Mouse (Mus musculus): Measurements from ENCODE around the gene Zdhhc5. TPM values are rescaled to one million over a fixed set of nuclear protein-coding genes. Genes with fewer than 3 reads are reported as not detected.
"Not testable (repeated sequence)": the region's sequence is repeated elsewhere in the genome, so short reads cannot be mapped to it uniquely, and the experiment has no call there.

Gene Zdhhc5
- total RNA-seq, 2 experiments from 2014 or later, result 37.0 to 37.6 TPM

DNA sequence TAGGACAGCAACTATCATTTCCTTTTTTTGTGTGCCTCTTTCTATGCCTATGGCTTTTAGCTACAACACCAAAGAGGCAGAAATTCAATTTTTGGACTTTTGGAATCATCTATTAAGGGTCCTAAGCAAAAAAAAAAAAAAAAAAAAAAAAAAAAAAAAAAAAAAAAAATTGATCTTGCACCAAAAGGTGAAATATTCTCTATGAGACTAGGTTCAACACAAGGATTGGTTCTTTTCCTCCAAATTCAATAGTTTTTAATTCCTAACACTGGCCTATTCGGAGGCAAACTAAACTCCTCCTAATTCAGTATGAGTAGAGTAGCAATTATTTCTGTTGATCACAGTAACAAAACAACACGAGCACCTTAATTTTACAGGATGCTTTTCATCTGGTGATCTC is 3.1 kb downstream of the Zdhhc5 start:
- no peak for ATAC-seq (replicated peaks; ENCODE audit: low FRiP score, low TSS enrichment, poor library complexity, severe bottlenecking)

DNA sequence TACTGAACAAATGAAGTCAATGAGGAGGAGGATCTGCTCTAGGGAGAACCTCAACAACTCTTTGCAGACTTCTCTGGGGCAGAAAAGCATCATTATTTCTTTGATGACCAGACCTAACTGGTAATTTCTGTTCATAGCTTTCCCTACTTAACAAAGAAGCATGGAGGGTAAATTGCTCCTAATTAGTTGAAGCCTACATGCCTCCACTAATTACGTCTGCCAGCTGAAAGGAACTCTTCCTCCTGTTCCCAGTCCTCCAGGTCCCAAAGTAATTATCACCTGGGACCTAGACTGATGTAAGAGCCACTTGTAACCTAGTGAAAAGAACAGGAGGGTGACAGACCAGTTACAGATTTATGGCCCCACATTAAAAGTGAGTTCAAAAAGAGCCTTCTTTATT is 7.5 kb downstream of the Zdhhc5 start:
- ATAC-seq (replicated peaks; ENCODE audit: low FRiP score, low TSS enrichment, poor library complexity, severe bottlenecking), result no peak

DNA sequence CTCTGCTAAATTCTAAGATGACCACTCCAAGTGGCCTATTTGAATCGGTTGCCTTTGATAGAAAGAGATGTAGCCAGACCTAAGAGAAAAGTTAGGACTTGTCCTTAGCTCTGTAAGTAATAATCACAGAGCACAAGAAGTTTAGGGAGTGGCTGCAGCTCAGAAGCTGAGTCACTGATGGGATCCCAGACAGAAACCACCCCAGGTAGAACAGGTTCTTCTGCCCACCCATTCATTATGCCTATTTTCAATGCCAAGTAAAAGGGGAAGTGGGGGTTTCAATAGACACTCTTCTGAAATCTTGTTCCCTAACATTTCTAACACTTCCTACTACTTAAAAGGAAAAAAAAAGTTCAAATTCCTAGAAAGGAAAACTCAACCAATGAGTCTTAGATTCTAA is 9.7 kb downstream of the Zdhhc5 start:
- ATAC-seq (replicated peaks; ENCODE audit: low FRiP score, low TSS enrichment, poor library complexity, severe bottlenecking), result no peak

DNA sequence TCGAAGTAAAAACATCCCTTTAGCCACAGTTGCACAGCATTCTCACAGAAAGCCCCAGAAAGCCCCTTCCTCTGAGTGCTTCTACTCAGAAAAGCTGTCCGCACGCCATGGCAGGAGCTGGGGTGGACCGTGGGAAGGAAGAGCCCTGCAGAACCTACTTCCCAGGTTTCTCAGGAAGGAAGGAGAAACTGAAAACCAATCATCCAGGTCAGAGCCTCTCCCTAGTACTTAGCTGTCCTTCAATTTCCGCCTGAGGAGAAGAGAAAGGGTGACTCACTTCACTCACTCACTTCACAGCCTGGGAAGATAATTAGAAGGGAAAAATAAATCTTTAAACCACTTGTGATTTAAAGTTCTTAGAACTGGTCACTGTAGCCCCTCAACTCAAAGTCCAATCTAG is 10.7 kb downstream of the Zdhhc5 start:
- no peak for ATAC-seq (replicated peaks; ENCODE audit: low FRiP score, low TSS enrichment, poor library complexity, severe bottlenecking)

DNA sequence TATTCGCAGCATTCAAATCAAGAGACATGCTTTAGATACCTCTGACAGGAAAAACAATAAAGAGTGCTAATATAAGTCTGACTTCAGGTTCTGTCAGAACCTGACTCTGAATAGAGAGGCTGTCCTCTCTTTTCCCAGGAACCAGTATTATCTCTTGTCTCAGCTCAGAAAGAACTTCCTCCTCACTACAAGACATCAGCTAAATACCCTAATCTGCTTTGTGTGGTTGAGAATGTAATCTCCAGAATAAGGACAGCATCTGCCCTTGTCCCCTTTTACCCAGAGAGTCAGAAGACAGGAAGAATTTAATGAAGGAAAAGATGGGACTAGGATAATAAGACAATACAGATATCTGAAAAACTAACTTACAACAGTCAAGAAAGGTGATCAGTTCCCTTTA is 11.5 kb downstream of the Zdhhc5 start:
- peak; percentile 62; the same call in 1 of the 2 replicates for ATAC-seq (replicated peaks; ENCODE audit: low FRiP score, low TSS enrichment, poor library complexity, severe bottlenecking)

DNA sequence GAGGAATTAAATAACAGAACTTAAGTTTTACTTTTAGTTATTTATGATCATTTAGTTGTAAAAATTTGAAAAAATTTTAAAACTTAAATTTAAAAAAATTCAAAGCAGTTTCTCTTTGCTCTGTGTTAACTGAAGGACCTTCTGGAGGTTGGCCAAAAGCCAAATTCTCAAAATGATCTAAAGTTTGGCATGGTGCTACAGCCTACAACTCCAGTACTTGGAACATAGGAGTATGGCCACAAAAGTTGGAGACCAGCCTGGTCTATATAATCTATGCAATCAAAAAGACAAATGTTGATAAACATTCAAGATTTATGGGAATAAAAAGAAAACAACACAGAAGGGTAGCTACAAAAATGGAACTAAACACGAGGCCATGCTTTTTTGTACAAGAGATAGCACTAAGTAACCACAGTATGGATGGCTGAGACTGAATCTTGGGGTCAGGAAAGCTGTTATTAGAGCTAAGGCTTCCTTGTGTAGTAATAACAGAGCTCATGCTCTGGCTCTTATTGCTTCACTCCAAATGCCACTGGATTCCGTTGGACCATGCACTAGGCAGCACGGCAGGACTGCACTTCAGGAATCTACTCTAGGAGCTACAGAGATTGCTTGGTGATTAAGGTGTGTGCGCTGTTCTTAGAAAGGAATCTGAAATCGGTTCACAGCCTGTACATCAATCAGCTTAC is 19.8 kb downstream of the Zdhhc5 start:
- no peak for ATAC-seq (replicated peaks; ENCODE audit: low FRiP score, low TSS enrichment, poor library complexity, severe bottlenecking)

DNA sequence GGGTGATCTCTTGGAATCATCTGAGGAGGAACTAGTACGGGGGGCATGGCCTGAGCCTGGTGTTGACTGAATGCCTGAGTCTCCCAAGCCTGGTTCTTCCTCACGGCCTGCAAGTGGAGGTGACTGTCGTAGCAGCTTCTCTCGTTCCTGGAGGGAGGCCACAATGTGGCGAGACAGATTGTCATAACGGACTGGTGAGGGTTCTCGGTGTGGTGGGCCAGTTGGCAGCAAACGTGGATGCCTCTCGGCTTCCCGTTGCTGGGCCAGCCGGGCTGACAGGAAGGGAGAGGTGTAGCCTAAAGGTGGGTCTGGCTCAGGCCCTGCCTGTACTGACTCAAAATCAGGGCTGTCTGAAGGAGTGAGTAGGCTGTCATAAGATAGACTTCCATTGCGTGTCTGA is 24.9 kb downstream of the Zdhhc5 start:
- ATAC-seq (replicated peaks; ENCODE audit: low FRiP score, low TSS enrichment, poor library complexity, severe bottlenecking), result no peak

DNA sequence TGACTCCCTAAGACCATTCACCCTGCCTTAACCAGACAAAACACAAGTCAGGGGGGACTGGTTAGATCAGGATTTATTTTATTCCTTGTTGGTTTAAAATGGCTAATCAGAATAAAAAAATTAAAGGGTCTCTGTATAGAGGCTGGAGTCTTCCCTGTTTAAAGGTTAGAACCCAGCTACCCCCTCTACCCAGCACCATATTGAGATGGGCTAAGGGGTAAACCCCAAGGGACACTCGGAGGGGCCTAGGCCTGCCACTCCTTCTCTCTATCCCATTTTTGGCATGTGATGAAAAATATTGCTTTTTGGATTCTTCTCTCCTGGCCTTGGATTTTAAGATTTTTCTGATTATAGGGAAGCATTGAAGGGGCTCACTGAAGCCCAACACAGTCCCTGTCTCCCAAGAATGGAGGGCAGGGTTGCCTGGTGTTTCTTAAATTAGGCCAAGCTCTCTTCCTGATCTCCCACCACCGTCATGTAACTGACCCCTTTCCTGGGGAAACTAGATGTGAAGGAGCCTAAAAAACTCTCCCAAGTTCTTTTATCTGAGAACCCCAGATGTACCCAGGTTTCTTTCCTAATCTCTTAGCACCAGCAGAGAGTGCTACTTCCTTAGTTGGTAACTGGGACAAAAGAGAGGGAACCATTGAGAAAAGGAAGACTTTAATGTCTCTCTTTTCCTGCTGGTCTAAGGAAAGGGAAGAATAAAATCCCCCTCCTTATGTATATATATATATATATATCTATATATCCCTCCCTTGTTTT is 26.7 kb downstream of the Zdhhc5 start:
- no peak for ATAC-seq (replicated peaks; ENCODE audit: low FRiP score, low TSS enrichment, poor library complexity, severe bottlenecking)

DNA sequence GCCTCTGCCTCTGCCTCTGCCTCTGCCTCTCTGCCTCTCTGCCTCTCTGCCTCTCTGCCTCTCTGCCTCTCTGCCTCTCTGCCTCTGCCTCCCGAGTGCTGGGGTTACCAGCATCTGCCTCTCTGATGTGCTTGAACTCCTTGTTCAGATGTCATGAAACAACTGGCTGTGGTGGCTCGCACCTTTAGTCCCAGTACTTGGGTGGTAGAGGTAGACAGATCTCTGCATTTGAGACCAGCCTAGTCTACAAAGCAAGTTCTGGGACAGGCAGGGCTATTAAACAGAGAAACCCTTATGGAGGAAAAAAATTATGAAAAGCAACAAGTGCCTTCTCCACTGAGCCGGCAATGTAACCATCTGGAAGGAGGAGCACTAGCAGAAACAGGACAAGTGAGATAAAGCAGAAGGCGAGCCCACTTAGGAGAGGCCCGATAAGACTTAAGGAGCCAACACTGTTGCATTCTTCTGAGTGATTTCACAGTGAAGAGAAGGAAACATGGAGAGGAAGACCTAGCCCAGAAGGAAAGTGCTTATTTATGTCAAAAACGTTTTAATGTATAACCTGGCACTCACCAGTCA is 32.3 kb downstream of the Zdhhc5 start:
- ATAC-seq (replicated peaks; ENCODE audit: low FRiP score, low TSS enrichment, poor library complexity, severe bottlenecking), result peak; percentile 75

DNA sequence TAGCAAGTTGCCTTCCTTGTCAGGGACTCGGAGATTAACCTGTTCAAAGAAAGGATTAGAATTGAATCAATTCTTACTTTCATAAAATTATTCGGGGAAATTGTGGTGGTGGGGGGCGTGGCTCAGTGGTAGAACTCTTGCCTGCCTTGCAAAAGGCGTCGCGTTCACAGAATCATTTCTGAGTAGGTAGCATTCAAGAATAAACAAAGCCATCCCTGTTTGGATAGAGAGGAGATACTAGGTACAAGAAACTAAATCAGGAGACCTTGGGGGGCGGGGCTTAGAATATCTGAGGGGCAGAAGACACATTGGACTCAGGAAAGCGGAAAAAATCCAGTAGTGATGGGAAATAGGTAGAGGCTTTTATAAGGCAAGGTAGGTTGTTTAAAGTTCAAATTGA is 36.0 kb downstream of the Zdhhc5 start, which contains the start of gene Tmx2:
Gene Tmx2, minus strand, starts transcription at position 125 of the 400 bp plus-strand sequence.
- no peak for ATAC-seq (replicated peaks; ENCODE audit: low FRiP score, low TSS enrichment, poor library complexity, severe bottlenecking)

DNA sequence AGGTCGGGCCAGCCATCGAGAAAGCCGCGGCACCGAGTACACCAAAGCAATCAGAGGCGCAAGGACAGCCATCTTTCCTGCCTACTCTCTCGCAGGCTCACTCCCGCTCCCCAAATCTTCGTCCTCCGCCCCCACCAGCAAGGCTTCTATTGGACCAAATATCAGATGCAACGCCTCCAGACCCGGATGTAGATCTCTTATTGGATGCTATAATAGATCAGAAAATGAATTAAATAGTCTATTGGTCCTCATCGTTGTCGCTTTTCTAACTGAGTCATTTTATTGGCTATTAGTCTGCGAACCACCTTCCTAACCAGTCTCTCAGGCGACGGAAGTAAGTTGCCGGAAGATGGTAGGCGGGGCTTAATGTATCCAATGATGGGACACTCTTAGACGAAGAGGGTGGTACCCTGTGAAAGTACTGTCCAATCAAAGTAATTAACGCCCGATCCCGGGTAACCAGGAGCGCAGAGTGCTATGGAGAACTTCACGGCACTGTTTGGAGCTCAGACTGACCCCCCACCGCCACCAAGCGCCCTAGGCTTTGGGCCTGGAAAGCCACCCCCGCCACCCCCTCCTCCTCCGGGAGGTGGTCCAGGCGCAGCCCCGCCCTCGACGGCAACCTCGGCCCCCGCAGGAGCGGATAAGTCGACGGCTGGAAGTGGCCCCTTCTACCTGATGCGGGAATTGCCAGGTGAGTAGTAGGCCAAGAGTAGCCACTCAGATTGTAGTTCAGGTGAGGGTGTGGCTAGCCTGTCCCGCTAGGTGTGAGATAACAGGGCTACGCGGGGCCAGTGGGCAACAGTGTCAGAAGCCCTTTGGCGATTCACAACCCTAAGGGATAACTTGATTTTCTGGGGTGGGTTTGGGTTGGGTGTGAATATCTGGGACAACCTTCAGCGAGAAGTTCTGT is 36.8 kb downstream of the Zdhhc5 start, which contains the start of the genes Gm28635 and Med19:
Gene Gm28635, minus strand, starts transcription at position 74 of the 913 bp plus-strand sequence.
Gene Med19, plus strand, starts transcription at position 435 of the 913 bp plus-strand sequence.
- peak; percentile 96 for ATAC-seq (replicated peaks; ENCODE audit: low FRiP score, low TSS enrichment, poor library complexity, severe bottlenecking)

DNA sequence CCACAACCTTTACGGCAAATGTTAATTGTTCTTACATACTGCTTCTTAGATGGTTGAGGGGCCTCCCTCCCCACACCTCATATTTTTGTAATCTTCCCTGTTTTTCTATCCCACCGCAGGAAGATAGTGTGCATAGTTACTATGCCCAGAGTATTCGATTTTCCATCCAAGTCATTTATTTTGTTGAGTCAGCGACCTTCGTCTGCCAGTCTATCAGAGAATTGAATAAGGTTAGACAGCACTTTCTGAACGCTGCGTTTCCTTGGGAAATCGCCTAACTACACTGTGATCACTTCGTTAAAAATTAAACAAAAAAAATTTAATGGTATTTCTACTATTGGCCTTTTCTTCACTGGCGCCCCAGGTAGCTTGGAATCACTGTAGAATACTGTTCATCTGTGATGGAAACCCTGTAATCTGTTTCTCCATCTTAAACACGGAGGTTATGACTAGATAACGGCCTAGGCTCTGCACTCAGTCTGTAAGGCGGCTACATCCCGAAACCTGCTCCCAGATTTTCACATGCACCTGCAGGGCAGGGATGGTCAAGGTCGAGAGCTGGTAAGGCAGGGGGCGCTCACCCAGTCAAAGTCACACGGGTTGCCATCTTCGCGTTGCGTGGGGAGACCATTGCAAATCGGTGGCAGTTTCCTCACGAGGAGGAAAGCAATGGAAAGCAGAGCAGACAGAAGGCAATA is 37.6 kb downstream of the Zdhhc5 start:
- peak; percentile 27 for ATAC-seq (replicated peaks; ENCODE audit: low FRiP score, low TSS enrichment, poor library complexity, severe bottlenecking)

DNA sequence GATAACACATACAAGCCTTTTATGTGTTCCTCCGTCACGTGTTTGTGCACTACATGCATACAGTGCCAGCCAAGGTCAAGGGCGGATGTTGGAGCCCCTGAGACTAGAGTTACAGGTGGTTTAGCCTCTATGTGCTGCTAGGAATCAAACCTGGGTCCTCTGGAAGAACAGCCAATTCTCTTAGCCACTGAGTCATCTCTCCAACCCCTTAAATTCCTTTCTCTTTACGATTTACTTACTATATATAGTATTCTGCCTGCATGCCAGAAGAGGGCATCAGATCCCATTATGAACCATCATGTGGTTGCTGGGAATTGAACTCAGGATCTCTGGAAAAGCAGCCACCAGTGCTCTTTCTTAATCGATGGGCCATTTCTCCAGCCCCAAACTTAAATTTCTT is 43.4 kb downstream of the Zdhhc5 start:
- ATAC-seq (replicated peaks; ENCODE audit: low FRiP score, low TSS enrichment, poor library complexity, severe bottlenecking), result not testable (repeated sequence)

DNA sequence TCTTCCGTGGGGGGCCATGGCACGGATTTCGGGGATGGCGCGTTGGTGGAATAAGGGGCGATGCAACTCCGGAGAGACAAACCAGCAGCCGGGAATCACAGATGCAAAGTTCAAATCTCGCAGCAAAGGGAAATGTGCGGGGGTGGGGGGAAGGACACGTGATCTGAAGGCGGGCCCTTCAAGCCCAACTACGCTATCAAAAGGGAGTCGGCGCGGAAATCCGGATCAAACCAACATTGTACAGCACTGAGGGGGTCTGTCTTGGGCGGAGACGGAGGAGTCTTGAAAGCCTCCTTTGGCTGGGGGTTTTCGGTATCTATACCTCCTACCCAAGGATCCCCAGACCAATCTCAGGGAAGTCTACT is 44.4 kb downstream of the Zdhhc5 start, which contains the start of gene Selenoh:
Gene Selenoh, minus strand, starts transcription at position 202 of the 365 bp plus-strand sequence.
- peak; percentile 94 for ATAC-seq (replicated peaks; ENCODE audit: low FRiP score, low TSS enrichment, poor library complexity, severe bottlenecking)

DNA sequence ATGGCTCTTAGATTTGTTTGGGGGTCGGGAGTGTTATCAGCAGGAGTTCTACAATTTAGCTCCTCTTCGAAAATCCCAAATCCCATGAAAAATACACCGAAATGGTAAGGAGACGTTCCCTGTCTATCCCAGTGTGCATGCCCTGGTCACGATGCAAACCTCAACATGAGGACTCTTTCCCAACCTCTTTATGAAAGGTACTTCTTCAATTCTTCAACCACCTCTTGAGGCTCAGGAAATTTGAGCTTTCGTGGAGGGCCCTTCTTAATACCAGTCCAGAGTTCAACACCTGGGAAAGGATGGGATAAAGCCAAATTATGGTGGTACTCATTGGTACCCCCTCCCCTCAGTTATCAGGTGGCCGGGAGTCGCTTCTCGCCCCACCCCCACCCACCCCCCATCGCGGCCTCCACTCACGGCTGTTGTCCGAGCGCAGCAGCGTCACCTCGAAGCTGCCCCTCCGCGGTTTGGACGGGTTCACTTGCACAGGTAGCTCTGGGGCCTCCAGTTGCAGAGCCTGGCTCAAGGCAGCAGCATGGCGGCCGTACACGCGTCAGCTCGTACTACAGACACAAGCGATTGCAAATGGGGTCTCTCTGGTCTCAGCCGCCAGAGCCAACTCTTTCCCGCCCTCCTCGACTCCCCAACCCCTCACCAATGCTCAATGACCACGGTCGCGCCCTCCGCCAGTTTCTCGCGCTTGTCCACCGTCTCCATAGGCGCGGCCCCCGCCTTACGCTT is 45.0 kb downstream of the Zdhhc5 start:
- ATAC-seq (replicated peaks; ENCODE audit: low FRiP score, low TSS enrichment, poor library complexity, severe bottlenecking), result peak; percentile 64

DNA sequence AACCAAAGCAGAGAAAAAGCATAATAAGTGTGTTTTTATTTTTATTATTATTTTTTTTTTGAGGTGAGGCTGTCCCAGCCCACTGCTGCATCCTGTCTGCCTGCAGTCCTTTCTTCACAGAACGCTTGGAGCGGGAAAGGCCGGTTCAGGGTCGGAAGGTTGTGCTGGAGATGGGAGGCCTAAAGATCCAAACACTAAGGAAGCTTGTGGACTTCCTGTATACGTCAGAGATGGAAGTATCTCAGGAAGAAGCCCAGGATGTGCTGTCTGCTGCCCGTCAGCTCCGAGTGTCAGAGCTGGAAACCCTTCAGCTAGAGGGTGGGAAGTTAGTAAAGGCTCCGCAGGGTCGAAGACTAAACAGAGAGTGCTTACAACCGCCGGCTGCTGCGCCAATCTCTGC is 48.9 kb downstream of the Zdhhc5 start:
- no peak for ATAC-seq (replicated peaks; ENCODE audit: low FRiP score, low TSS enrichment, poor library complexity, severe bottlenecking)

DNA sequence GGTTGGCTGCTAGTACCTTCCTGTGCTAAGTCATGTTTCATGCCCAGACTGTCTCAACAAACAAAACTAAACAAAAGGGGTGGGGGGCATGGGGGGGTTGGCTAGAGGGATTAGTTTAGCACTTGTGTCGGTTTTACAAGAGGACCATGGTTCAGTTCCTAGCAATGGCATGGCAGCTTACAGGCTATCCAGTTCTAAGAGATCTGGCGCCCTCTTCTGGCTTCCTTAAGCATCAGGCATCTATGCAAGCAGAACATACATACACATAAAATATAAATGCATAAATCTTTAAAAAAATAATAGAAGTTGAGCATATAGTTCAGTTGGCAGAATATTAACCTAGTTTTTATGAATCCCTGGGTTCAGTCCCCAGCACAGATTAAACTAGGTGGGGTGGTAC is 52.1 kb downstream of the Zdhhc5 start:
- peak; percentile 66; the same call in 1 of the 2 replicates for ATAC-seq (replicated peaks; ENCODE audit: low FRiP score, low TSS enrichment, poor library complexity, severe bottlenecking)

DNA sequence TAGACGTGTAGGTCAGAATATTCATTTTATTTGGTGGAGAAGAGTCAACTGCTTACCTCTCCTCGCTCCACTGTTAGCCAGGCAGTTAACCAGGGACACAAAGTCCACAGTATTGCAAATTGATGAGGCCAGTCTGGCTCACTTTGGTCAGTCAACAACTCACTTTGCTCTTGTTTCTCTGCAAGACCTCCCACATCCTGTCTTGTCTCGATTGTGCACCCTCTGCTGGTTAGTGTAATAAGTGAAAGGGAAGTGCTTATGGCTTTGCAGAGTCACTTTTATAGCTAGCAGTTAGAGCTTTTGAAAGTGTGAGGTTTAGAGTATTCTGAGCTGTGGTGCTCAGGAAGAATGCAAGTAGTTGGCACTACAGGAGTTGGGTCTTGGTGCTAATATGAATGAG is 54.7 kb downstream of the Zdhhc5 start:
- ATAC-seq (replicated peaks; ENCODE audit: low FRiP score, low TSS enrichment, poor library complexity, severe bottlenecking), result peak; percentile 81

Data from megakaryocyte-erythroid progenitor cell, adult 5-6 weeks (primary cell).